Mouse (Mus musculus): ENCODE data around the gene Slc44a3. TPM values are rescaled to one million over a fixed set of nuclear protein-coding genes. Genes with fewer than 3 reads are reported as not detected.

Gene Slc44a3
- polyA plus RNA-seq, 1 experiment from 2014 or later, result 1.5 TPM

- Histone ChIP-seq H3K36me3 (ENCODE audit: control insufficient read depth, insufficient read depth, low read length) (no peaks in the 10 kb centered on the region), H3K9me3 (ENCODE audit: control insufficient read depth, low read length) (no peaks in the 10 kb centered on the region), H3K4me3 (ENCODE audit: control insufficient read depth in 1 of 2, insufficient read depth in 1 of 2, low read depth in 1 of 2, low read length in 2 of 2) (0 out of 4 replicates have a peak overlapping the region, but pooled peaks of 1 of the 2 experiments have one; percentile 86), H3K27ac (replicated peaks in 1 of 2; ENCODE audit: control insufficient read depth in 1 of 2, insufficient read depth in 1 of 2, low read depth in 2 of 2, low read length in 2 of 2) (peak overlapping the region in 1 of 2 experiments; percentile 24; a peak in 3 of 4 replicates), H3K4me1 (ENCODE audit: control insufficient read depth in 2 of 2, insufficient read depth in 2 of 2, low read length in 2 of 2) (peaks cover 37 to 67% of the 10 kb centered on the region in 2 experiments), H3K4me2 (ENCODE audit: low read length) (peak overlapping the region; percentile 86), H3K27me3 (ENCODE audit: control insufficient read depth, insufficient read depth, low read length) (no peaks in the 10 kb centered on the region), H3K9ac (ENCODE audit: low read length) (no peak overlapping the region)
- ATAC-seq (ENCODE audit: insufficient number of reproducible peaks, insufficient read depth, low FRiP score, low read depth), result no peak
- 46% methylated on average over 7 of the region's 7 CpGs for WGBS
Measured at GRCm38 (mm10) chr3:121430289-121430936, 101.8 kb downstream of the Slc44a3 start.

GRCm38 (mm10) chr3:121429469-121429868, 102.7 kb downstream of the Slc44a3 start:
- 32% methylated on average over 3 of the region's 3 CpGs for WGBS
- Histone ChIP-seq H3K4me1 (ENCODE audit: control insufficient read depth in 2 of 2, insufficient read depth in 2 of 2, low read length in 2 of 2) (peaks cover 28 to 63% of the 10 kb centered on the region in 2 experiments), H3K4me2 (ENCODE audit: low read length) (peak overlapping the region; percentile 86), H3K9ac (ENCODE audit: low read length) (peak overlapping the region; percentile 99), H3K27me3 (ENCODE audit: control insufficient read depth, insufficient read depth, low read length) (no peaks in the 10 kb centered on the region), H3K9me3 (ENCODE audit: control insufficient read depth, low read length) (no peaks in the 10 kb centered on the region), H3K4me3 (ENCODE audit: control insufficient read depth in 1 of 2, insufficient read depth in 1 of 2, low read depth in 1 of 2, low read length in 2 of 2) (peak overlapping the region in 1 of 2 experiments; percentile 86; a peak in 2 of 4 replicates), H3K36me3 (ENCODE audit: control insufficient read depth, insufficient read depth, low read length) (no peaks in the 10 kb centered on the region), H3K27ac (replicated peaks in 1 of 2; ENCODE audit: control insufficient read depth in 1 of 2, insufficient read depth in 1 of 2, low read depth in 2 of 2, low read length in 2 of 2) (peak overlapping the region in 1 of 2 experiments; percentile 31; a peak in 1 of 4 replicates)
- no peak for ATAC-seq (ENCODE audit: insufficient number of reproducible peaks, insufficient read depth, low FRiP score, low read depth)

GRCm38 (mm10) chr3:121428696-121429259, 103.4 kb downstream of the Slc44a3 start:
- H3K27ac ChIP-seq (replicated peaks in 1 of 2; ENCODE audit: control insufficient read depth in 1 of 2, insufficient read depth in 1 of 2, low read depth in 2 of 2, low read length in 2 of 2), result peak overlapping the region in 1 of 2 experiments; percentile 98; a peak in 2 of 4 replicates

GRCm38 (mm10) chr3:121428230-121428629, 104.0 kb downstream of the Slc44a3 start:
- H3K4me1 ChIP-seq (ENCODE audit: control insufficient read depth in 2 of 2, insufficient read depth in 2 of 2, low read length in 2 of 2), result peaks cover 17 to 50% of the 10 kb centered on the region in 2 experiments
- WGBS, result 6% methylated on average over 8 of the region's 8 CpGs

More at GRCm38 (mm10) chr3:121428696-121429259, 103.4 kb downstream of the Slc44a3 start:
- H3K4me3 ChIP-seq (ENCODE audit: control insufficient read depth in 1 of 2, insufficient read depth in 1 of 2, low read depth in 1 of 2, low read length in 2 of 2), result peak overlapping the region; percentile 82 to 86
- H3K9ac ChIP-seq (ENCODE audit: low read length), result peak overlapping the region; percentile 99
- WGBS, result 40% methylated on average over 11 of the region's 11 CpGs
- no peaks in the 10 kb centered on the region for H3K27me3 ChIP-seq (ENCODE audit: control insufficient read depth, insufficient read depth, low read length)
- ATAC-seq (ENCODE audit: insufficient number of reproducible peaks, insufficient read depth, low FRiP score, low read depth), result no peak
- H3K9me3 ChIP-seq (ENCODE audit: control insufficient read depth, low read length), result no peaks in the 10 kb centered on the region
- no peaks in the 10 kb centered on the region for H3K36me3 ChIP-seq (ENCODE audit: control insufficient read depth, insufficient read depth, low read length)
- H3K4me2 ChIP-seq (ENCODE audit: low read length), result peak overlapping the region; percentile 86
- H3K4me1 ChIP-seq (ENCODE audit: control insufficient read depth in 2 of 2, insufficient read depth in 2 of 2, low read length in 2 of 2), result peaks cover 22 to 56% of the 10 kb centered on the region in 2 experiments

GRCm38 (mm10) chr3:121427520-121427908, 104.7 kb downstream of the Slc44a3 start:
- Histone ChIP-seq H3K4me3 (ENCODE audit: control insufficient read depth in 1 of 2, insufficient read depth in 1 of 2, low read depth in 1 of 2, low read length in 2 of 2) (peak overlapping the region; percentile 82 to 86), H3K36me3 (ENCODE audit: control insufficient read depth, insufficient read depth, low read length) (no peaks in the 10 kb centered on the region), H3K9ac (ENCODE audit: low read length) (peak overlapping the region; percentile 99), H3K27ac (replicated peaks in 1 of 2; ENCODE audit: control insufficient read depth in 1 of 2, insufficient read depth in 1 of 2, low read depth in 2 of 2, low read length in 2 of 2) (peak overlapping the region; percentile 98), H3K27me3 (ENCODE audit: control insufficient read depth, insufficient read depth, low read length) (no peaks in the 10 kb centered on the region), H3K4me1 (ENCODE audit: control insufficient read depth in 2 of 2, insufficient read depth in 2 of 2, low read length in 2 of 2) (peaks cover 17 to 43% of the 10 kb centered on the region in 2 experiments), H3K4me2 (ENCODE audit: low read length) (peak overlapping the region; percentile 86), H3K9me3 (ENCODE audit: control insufficient read depth, low read length) (no peaks in the 10 kb centered on the region)
- under 1% methylated on average over 13 of the region's 13 CpGs for WGBS
- peak; percentile 52 for ATAC-seq (ENCODE audit: insufficient number of reproducible peaks, insufficient read depth, low FRiP score, low read depth)

More at GRCm38 (mm10) chr3:121428230-121428629, 104.0 kb downstream of the Slc44a3 start:
- H3K4me2 ChIP-seq (ENCODE audit: low read length), result peak overlapping the region; percentile 86
- peak overlapping the region; percentile 98 for H3K27ac ChIP-seq (replicated peaks in 1 of 2; ENCODE audit: control insufficient read depth in 1 of 2, insufficient read depth in 1 of 2, low read depth in 2 of 2, low read length in 2 of 2)
- no peaks in the 10 kb centered on the region for H3K9me3 ChIP-seq (ENCODE audit: control insufficient read depth, low read length)
- H3K27me3 ChIP-seq (ENCODE audit: control insufficient read depth, insufficient read depth, low read length), result no peaks in the 10 kb centered on the region
- H3K4me3 ChIP-seq (ENCODE audit: control insufficient read depth in 1 of 2, insufficient read depth in 1 of 2, low read depth in 1 of 2, low read length in 2 of 2), result peak overlapping the region; percentile 82 to 86
- peak overlapping the region; percentile 99 for H3K9ac ChIP-seq (ENCODE audit: low read length)
- no peak for ATAC-seq (ENCODE audit: insufficient number of reproducible peaks, insufficient read depth, low FRiP score, low read depth)
- H3K36me3 ChIP-seq (ENCODE audit: control insufficient read depth, insufficient read depth, low read length), result no peaks in the 10 kb centered on the region

- H3K9ac ChIP-seq (ENCODE audit: low read length), result peak overlapping the region; percentile 99
- no peaks in the 10 kb centered on the region for H3K9me3 ChIP-seq (ENCODE audit: control insufficient read depth, low read length)
- peak; percentile 81 for ATAC-seq (ENCODE audit: insufficient number of reproducible peaks, insufficient read depth, low FRiP score, low read depth)
- under 1% methylated on average over 87 of the region's 93 CpGs for WGBS
- peaks cover 16 to 37% of the 10 kb centered on the region in 2 experiments for H3K4me1 ChIP-seq (ENCODE audit: control insufficient read depth in 2 of 2, insufficient read depth in 2 of 2, low read length in 2 of 2)
- peak overlapping the region; percentile 82 to 86 for H3K4me3 ChIP-seq (ENCODE audit: control insufficient read depth in 1 of 2, insufficient read depth in 1 of 2, low read depth in 1 of 2, low read length in 2 of 2)
- H3K4me2 ChIP-seq (ENCODE audit: low read length), result peak overlapping the region; percentile 86
- H3K27me3 ChIP-seq (ENCODE audit: control insufficient read depth, insufficient read depth, low read length), result no peaks in the 10 kb centered on the region
- H3K36me3 ChIP-seq (ENCODE audit: control insufficient read depth, insufficient read depth, low read length), result no peaks in the 10 kb centered on the region
- peak overlapping the region; percentile 98 for H3K27ac ChIP-seq (replicated peaks in 1 of 2; ENCODE audit: control insufficient read depth in 1 of 2, insufficient read depth in 1 of 2, low read depth in 2 of 2, low read length in 2 of 2)
Measured at GRCm38 (mm10) chr3:121426621-121427519, 105.3 kb downstream of the Slc44a3 start.

Data from heart, embryonic 14.5 days (tissue).